In the genomic region with DNA sequence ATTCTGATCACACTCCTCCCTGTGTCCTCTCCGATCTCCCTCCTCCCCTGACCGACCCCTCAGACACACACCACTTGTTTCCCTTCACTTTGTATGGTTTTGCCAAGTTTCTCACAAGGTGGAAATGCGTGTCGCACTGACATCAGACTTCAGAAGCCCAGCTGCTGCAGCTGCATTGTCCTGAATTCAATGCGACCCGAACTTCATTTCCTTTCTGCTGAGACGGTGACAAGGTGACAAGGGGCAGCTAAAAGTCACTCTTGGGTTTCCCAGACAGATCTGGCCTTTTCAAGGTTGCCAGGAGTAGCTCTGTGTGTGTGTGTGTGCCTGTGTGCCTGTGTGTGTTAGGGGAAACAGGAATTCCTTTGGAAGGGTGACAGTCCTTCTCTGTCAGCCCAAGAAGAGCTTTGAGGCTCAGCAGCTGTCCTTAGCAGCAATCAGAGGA, we compare ENCODE assay signal across 12 mouse cellular contexts.
DNase-seq lines count a peak whose midpoint lies in the region; ATAC-seq and TF ChIP-seq lines count a peak whose summit lies in the region.
"Had no signal": no experiment of that assay in that cellular context is flagged by ENCODE, and none has a peak within 500 bp of the region (broad histone marks: within the 10 kb centered on the region; RNA-seq: fewer than 3 reads in every experiment).

No protein-coding gene starts in this region.

- no peak overlapping the region for H3K4me3 ChIP-seq in lung, postnatal 0 days (ENCODE audit: low read depth, low read length)
- no peak overlapping the region for H3K4me3 ChIP-seq in embryonic facial prominence, embryonic 10.5 days
- no peak overlapping the region for H3K4me3 ChIP-seq in heart, embryonic 15.5 days
- H3K4me3 ChIP-seq: intestine, embryonic 15.5 days; liver, embryonic 15.5 days had no signal

- no peaks in the 10 kb centered on the region for H3K36me3 ChIP-seq in lung, postnatal 0 days (ENCODE audit: insufficient read depth, low read length)
- H3K36me3 ChIP-seq in embryonic facial prominence, embryonic 10.5 days (replicated peaks): no peaks in the 10 kb centered on the region
- no peaks in the 10 kb centered on the region for H3K36me3 ChIP-seq in heart, embryonic 15.5 days
- H3K36me3 ChIP-seq: G1E; intestine, embryonic 15.5 days; liver, embryonic 15.5 days had no signal

- H3K9ac ChIP-seq in lung, postnatal 0 days (replicated peaks; ENCODE audit: low read depth): no peak overlapping the region
- no peak overlapping the region for H3K9ac ChIP-seq in heart, embryonic 15.5 days
- H3K9ac ChIP-seq: intestine, embryonic 15.5 days; liver, embryonic 15.5 days had no signal

- H3K27me3 ChIP-seq in lung, postnatal 0 days (replicated peaks; ENCODE audit: insufficient read depth, low read length): no peaks in the 10 kb centered on the region
- H3K27me3 ChIP-seq in embryonic facial prominence, embryonic 10.5 days (replicated peaks; ENCODE audit: low read depth, poor library complexity, severe bottlenecking): no peaks in the 10 kb centered on the region
- H3K27me3 ChIP-seq in heart, embryonic 15.5 days: no peaks in the 10 kb centered on the region
- H3K27me3 ChIP-seq: intestine, embryonic 15.5 days; liver, embryonic 15.5 days had no signal

- WGBS in lung, postnatal 0 days: 24% methylated on average over 7 of the region's 7 CpGs
- WGBS in embryonic facial prominence, embryonic 10.5 days: 50% methylated on average over 7 of the region's 7 CpGs
- WGBS in heart, embryonic 15.5 days: 24% methylated on average over 7 of the region's 7 CpGs

- peak; percentile 57 for ATAC-seq in lung, postnatal 0 days
- ATAC-seq in heart, embryonic 15.5 days (replicated peaks; ENCODE audit: insufficient number of reproducible peaks, insufficient read depth, low FRiP score, low read depth): peak; percentile 63
- ATAC-seq: intestine, embryonic 15.5 days had no signal

- H3K4me2 ChIP-seq in lung, postnatal 0 days (replicated peaks; ENCODE audit: low read depth, low read length): no peak overlapping the region
- H3K4me2 ChIP-seq in heart, embryonic 15.5 days: no peak overlapping the region
- H3K4me2 ChIP-seq: intestine, embryonic 15.5 days; liver, embryonic 15.5 days had no signal

- no peak for TF ChIP-seq CTCF in lung, postnatal 0 days (IDR thresholded peaks at IDR 0.05)

- H3K4me1 ChIP-seq in lung, postnatal 0 days (ENCODE audit: insufficient read depth, low read depth, low read length): no peaks in the 10 kb centered on the region; the same call in 1 of the 2 replicates
- peaks cover 21% of the 10 kb centered on the region for H3K4me1 ChIP-seq in embryonic facial prominence, embryonic 10.5 days
- peaks cover 28% of the 10 kb centered on the region for H3K4me1 ChIP-seq in heart, embryonic 15.5 days (replicated peaks)
- H3K4me1 ChIP-seq: intestine, embryonic 15.5 days; liver, embryonic 15.5 days had no signal

- peak; percentile 47; the same call in 1 of the 2 replicates for TF ChIP-seq EP300 in lung, postnatal 0 days (IDR thresholded peaks at IDR 0.05)

- no peak overlapping the region for H3K27ac ChIP-seq in lung, postnatal 0 days (ENCODE audit: low read length)
- H3K27ac ChIP-seq in embryonic facial prominence, embryonic 10.5 days (replicated peaks): 0 out of 2 replicates have a peak overlapping the region, but pooled peaks have one; percentile 10
- H3K27ac ChIP-seq in heart, embryonic 15.5 days: peak overlapping the region; percentile 61
- H3K27ac ChIP-seq: intestine, embryonic 15.5 days; liver, embryonic 15.5 days had no signal

- DNase-seq in lung, postnatal 0 days (ENCODE audit: low spot score): peak; percentile 36
- no peak for DNase-seq in lung, adult 18-20 months
- peak; percentile 29 for DNase-seq in embryonic facial prominence, embryonic 10.5 days (ENCODE audit: low spot score)
- peak; percentile 52 to 82 for DNase-seq in kidney, postnatal 36 days
- DNase-seq in natural killer cell, adult 2 months (ENCODE audit: low spot score in 2 of 2): no peak
- no peak for DNase-seq in gastrocnemius, adult 8-10 months (ENCODE audit: low spot score in 2 of 2)
- no peak for DNase-seq in left cerebral cortex, adult 8-10 months (ENCODE audit: low spot score in 2 of 2)
- DNase-seq: thymus, postnatal 36 days had no signal

- no peaks in the 10 kb centered on the region for H3K9me3 ChIP-seq in lung, postnatal 0 days (ENCODE audit: low read length)
- no peaks in the 10 kb centered on the region for H3K9me3 ChIP-seq in embryonic facial prominence, embryonic 10.5 days
- no peaks in the 10 kb centered on the region for H3K9me3 ChIP-seq in heart, embryonic 15.5 days (replicated peaks)
- H3K9me3 ChIP-seq: intestine, embryonic 15.5 days; liver, embryonic 15.5 days had no signal

Comparison
In these comparisons a context has a peak if more than half of its experiments do, and no peak if none do; other contexts are left out.
1. DNase-seq: peak in lung, postnatal 0 days (single experiment), embryonic facial prominence, embryonic 10.5 days (single experiment) and kidney, postnatal 36 days (2 of 2); none in lung, adult 18-20 months (0 of 2), natural killer cell, adult 2 months (0 of 2), gastrocnemius, adult 8-10 months (0 of 2) and left cerebral cortex, adult 8-10 months (0 of 2).